Mouse (Mus musculus) ES-E14 (cell line): ENCODE results near the gene Susd4. TPM values are rescaled to one million over a fixed set of nuclear protein-coding genes. Genes with fewer than 3 reads are reported as not detected.

Source experiments
- DNase-seq: peaks from one replicate; pipeline ENCODE4 v3.0.0-alpha.2; 2013; ENCODE audit warnings: low read depth, low spot score
- H3K27ac ChIP-seq: 2 replicates; pipeline ENCODE4 v1.5.1; 2012; ENCODE audit warnings: low read depth, mild to moderate bottlenecking, low read length, moderate library complexity, mixed read lengths; ENCODE audit not compliant: poor library complexity, insufficient read depth, severe bottlenecking
- H3K36me3 ChIP-seq: 2 replicates; pipeline ENCODE4 v1.6.1; 2012; ENCODE audit warnings: mild to moderate bottlenecking, low read length, moderate library complexity, mixed read lengths; ENCODE audit not compliant: control insufficient read depth, poor library complexity, insufficient read depth, severe bottlenecking
- H3K4me1 ChIP-seq, 2 experiments: fragments of 150-350 bp in 1 of 2; sonication (generic) in 1 of 2; 2 replicates each; pipeline ENCODE4 v1.6.1; 2012; ENCODE audit warnings: low read length in 2 of 2, mild to moderate bottlenecking in 1 of 2, mixed read lengths in 1 of 2; ENCODE audit not compliant: control insufficient read depth in 2 of 2, insufficient read depth in 2 of 2, poor library complexity in 1 of 2
- H3K4me3 ChIP-seq, 2 experiments: fragments of 150-350 bp in 1 of 2; sonication (generic) in 1 of 2; 2 replicates each; pipeline ENCODE4 v1.5.1; 2012; ENCODE audit warnings: low read length in 2 of 2, low read depth in 1 of 2, mild to moderate bottlenecking in 1 of 2, mixed read lengths in 1 of 2; ENCODE audit not compliant: insufficient read depth in 1 of 2, poor library complexity in 1 of 2, severe bottlenecking in 1 of 2
- H3K9ac ChIP-seq: 2 replicates; pipeline ENCODE4 v1.6.1; 2012; ENCODE audit warnings: low read depth, mild to moderate bottlenecking, low read length, mixed read lengths; ENCODE audit not compliant: poor library complexity, insufficient read depth, severe bottlenecking
- H3K9me3 ChIP-seq: fragments of 150-350 bp; sonication (generic); 2 replicates; pipeline ENCODE4 v1.6.1; 2012; ENCODE audit warnings: low read depth, mild to moderate bottlenecking, low read length; ENCODE audit not compliant: control insufficient read depth, insufficient read depth
- CHD2 ChIP-seq: IDR thresholded peaks from 2 replicates; pipeline ENCODE4 v1.6.1; 2014; ENCODE audit warnings: mild to moderate bottlenecking, low read depth, low read length, inconsistent platforms
- HCFC1 ChIP-seq: IDR thresholded peaks from 2 replicates; pipeline ENCODE4 v1.6.1; 2012; ENCODE audit warnings: low read length, inconsistent platforms, borderline replicate concordance; ENCODE audit not compliant: insufficient read depth
- MAFK ChIP-seq: IDR thresholded peaks from 2 replicates; pipeline ENCODE4 v1.6.1; 2014; ENCODE audit warnings: mild to moderate bottlenecking, low read depth, low read length, inconsistent platforms; ENCODE audit not compliant: insufficient read depth
- ZC3H11A ChIP-seq: IDR thresholded peaks from 2 replicates; pipeline ENCODE4 v1.6.1; 2012; ENCODE audit warnings: low read depth, mild to moderate bottlenecking, inconsistent platforms, low read length, borderline replicate concordance
- ZNF384 ChIP-seq: IDR thresholded peaks from 2 replicates; pipeline ENCODE4 v1.6.1; 2012; ENCODE audit warnings: low read depth, low read length, inconsistent platforms
- in situ Hi-C, 2 experiments: fragments of 600-800 bp; cut with MboI; formaldehyde crosslinking; loops; one replicate each; pipeline ENCODE4 v1.15.1; 2025; ENCODE audit warnings: low sequenced_read_pairs in 2 of 2, inconsistent platforms in 1 of 2; ENCODE audit not compliant: unreplicated experiment in 2 of 2
- total RNA-seq: library from RNA; depleted of rRNA; stranded (reverse); fragments of 300-350 nt; gene quantifications from 2 replicates; pipeline ENCODE4 v1.2.3, GENCODE M21; 2012

Susd4 gene
- total RNA-seq, 1 experiment, result 4.1 TPM

GRCm38 (mm10) chr1:182817624-182818023 is 54.0 kb downstream of the Susd4 start:
- no peak overlapping the region for H3K4me3 ChIP-seq
- no peaks in the 10 kb centered on the region for H3K9me3 ChIP-seq
- in situ Hi-C loops, result no loop called here
- H3K27ac ChIP-seq, result no peak overlapping the region
- H3K9ac ChIP-seq, result no peak overlapping the region
- H3K4me1 ChIP-seq, result no peaks in the 10 kb centered on the region; a peak in 1 of 4 replicates
- TF ChIP-seq CHD2, result no peak
- TF ChIP-seq ZNF384, result no peak
- no peaks in the 10 kb centered on the region for H3K36me3 ChIP-seq
- DNase-seq, result no peak

DNA sequence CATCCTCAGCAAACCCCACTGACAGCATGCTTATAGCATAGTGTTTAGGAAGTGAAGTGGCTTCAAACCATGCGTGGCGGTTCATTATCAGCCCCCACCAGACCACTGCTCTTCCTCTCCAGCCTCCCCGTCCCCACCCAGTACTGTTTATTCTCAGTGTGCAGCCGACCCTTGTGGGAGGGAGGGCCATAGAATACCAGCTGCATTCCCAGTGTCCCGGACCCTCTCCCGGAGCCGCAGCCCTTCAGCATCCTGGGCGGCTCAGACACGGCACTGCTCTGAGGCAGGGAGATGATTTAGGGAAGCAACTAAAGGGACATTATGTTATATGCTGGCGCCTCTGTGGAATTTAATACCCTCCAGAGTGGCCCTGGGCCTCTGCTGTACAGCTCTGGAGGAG is 55.3 kb downstream of the Susd4 start:
- peaks cover 0 to 2% of the 10 kb centered on the region in 2 experiments; a peak in 1 of 4 replicates for H3K4me1 ChIP-seq
- DNase-seq, result no peak
- in situ Hi-C loops, result no loop called here
- H3K27ac ChIP-seq, result no peak overlapping the region
- TF ChIP-seq ZNF384 (no peak), HCFC1 (no peak), MAFK (no peak), CHD2 (no peak), ZC3H11A (no peak)
- H3K36me3 ChIP-seq, result no peaks in the 10 kb centered on the region
- no peaks in the 10 kb centered on the region for H3K9me3 ChIP-seq
- no peak overlapping the region; the same call in 1 of the 2 replicates for H3K9ac ChIP-seq
- no peak overlapping the region for H3K4me3 ChIP-seq

- TF ChIP-seq CHD2 (no peak), HCFC1 (no peak), MAFK (no peak), ZNF384 (no peak), ZC3H11A (no peak)
- no peaks in the 10 kb centered on the region for H3K36me3 ChIP-seq
- in situ Hi-C loops, result no loop called here
- no peaks in the 10 kb centered on the region for H3K9me3 ChIP-seq
- H3K4me3 ChIP-seq, result no peak overlapping the region
- H3K27ac ChIP-seq, result no peak overlapping the region
- H3K9ac ChIP-seq, result no peak overlapping the region
- DNase-seq, result no peak
- peaks cover 0 to 2% of the 10 kb centered on the region in 2 experiments; a peak in 1 of 4 replicates for H3K4me1 ChIP-seq
Observed at GRCm38 (mm10) chr1:182822729-182823128, 59.1 kb downstream of the Susd4 start.

DNA sequence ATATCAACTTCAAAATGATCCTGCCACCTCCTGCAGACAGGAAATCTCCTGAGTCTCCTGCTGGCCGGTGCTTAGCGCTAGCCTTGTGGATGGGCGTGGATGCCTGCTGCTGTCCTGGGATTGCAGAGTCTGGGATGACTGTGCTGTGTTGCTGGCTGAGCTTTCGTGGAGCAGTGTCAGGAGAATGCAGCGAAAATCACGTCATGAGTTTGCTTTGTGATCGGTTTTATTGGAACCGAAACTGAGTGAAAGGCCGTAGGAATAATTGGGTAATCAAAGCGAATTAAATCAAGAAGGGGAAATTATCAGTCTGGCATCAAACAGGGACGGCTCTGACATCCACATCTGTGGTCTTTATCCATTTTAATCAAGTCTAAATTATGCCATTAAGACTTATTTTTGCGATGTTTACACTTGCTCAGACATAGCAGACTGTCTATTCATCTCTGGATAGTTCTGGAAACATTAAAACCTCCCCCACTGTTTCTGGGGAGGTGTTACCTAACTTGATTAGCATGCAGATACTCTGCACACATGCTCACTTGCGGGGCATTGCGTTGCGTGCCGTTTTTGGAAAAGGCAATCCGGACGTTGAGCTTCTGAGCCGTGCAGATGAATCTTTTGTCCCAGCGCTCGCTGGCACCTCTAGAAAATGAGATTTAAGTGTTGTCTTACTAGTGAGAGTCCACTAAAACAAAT is 60.2 kb downstream of the Susd4 start:
- H3K27ac ChIP-seq, result no peak overlapping the region

GRCm38 (mm10) chr1:182826557-182826956 is 62.9 kb downstream of the Susd4 start:
- in situ Hi-C loops, result no loop called here
- no peaks in the 10 kb centered on the region for H3K9me3 ChIP-seq
- DNase-seq, result no peak
- H3K27ac ChIP-seq, result no peak overlapping the region
- H3K4me3 ChIP-seq, result no peak overlapping the region
- no peak for TF ChIP-seq ZC3H11A
- TF ChIP-seq MAFK, result no peak
- no peak for TF ChIP-seq HCFC1
- TF ChIP-seq ZNF384, result no peak
- no peak for TF ChIP-seq CHD2
- H3K36me3 ChIP-seq, result no peaks in the 10 kb centered on the region
- no peak overlapping the region for H3K9ac ChIP-seq
- H3K4me1 ChIP-seq, result peaks cover 0 to 2% of the 10 kb centered on the region in 2 experiments; a peak in 1 of 4 replicates

More for the DNA sequence above, 60.2 kb downstream of the Susd4 start:
- H3K4me1 ChIP-seq, result peaks cover 0 to 2% of the 10 kb centered on the region in 2 experiments; a peak in 1 of 4 replicates
- TF ChIP-seq HCFC1, result no peak
- in situ Hi-C loops, result no loop called here
- H3K9me3 ChIP-seq, result no peaks in the 10 kb centered on the region
- no peak overlapping the region for H3K4me3 ChIP-seq
- no peak overlapping the region for H3K9ac ChIP-seq
- DNase-seq, result no peak
- H3K36me3 ChIP-seq, result no peaks in the 10 kb centered on the region
